Comparison of ENCODE assay signal across 26 mouse cellular contexts in the genomic region with DNA sequence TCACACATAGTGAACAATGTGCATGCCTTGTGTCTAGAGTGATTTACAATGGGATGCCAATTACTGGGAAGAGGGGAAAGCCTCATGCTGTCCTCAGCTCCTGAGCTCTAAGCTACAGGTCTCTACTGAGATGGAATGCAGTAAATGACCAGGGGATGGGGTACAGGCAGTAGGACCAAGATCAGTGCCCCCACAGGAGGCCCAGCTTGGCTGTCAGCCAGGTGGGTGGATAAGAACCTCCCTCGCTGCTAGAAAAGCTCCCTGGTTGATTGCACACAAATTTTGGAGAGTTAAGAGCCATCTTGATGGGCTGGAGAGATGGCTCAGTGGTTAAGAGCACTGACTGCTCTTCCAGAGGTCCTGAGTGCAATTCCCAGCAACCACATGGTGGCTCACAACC.
"Had no signal": no experiment of that assay in that cellular context is flagged by ENCODE, and none has a peak within 500 bp of the region (broad histone marks: within the 10 kb centered on the region; RNA-seq: fewer than 3 reads in every experiment).

No protein-coding gene starts in this region.

- H3K36me3 ChIP-seq: limb, embryonic 10.5 days; limb, embryonic 12.5 days; limb, embryonic 13.5 days; limb, embryonic 15.5 days; liver, embryonic 12.5 days; liver, embryonic 13.5 days; liver, embryonic 15.5 days; lung, embryonic 15.5 days; midbrain, embryonic 10.5 days; midbrain, embryonic 12.5 days; midbrain, embryonic 13.5 days; midbrain, embryonic 15.5 days had no signal

- H3K27ac ChIP-seq: limb, embryonic 10.5 days; limb, embryonic 12.5 days; limb, embryonic 13.5 days; limb, embryonic 15.5 days; liver, embryonic 12.5 days; liver, embryonic 13.5 days; liver, embryonic 14.5 days; liver, embryonic 15.5 days; lung, embryonic 15.5 days; macrophage; midbrain, embryonic 10.5 days; midbrain, embryonic 12.5 days; midbrain, embryonic 13.5 days; midbrain, embryonic 15.5 days had no signal

- DNase-seq: liver; liver, embryonic 13.5 days; liver, postnatal 0 days; lung, adult 18-20 months; lung, adult 2 months; lung, embryonic 14.5 days; lung, postnatal 10 days; lung, postnatal 14 days; lung, postnatal 36 days; lung, postnatal 4 days; midbrain, embryonic 14.5 days had no signal

- H3K27me3 ChIP-seq: limb, embryonic 12.5 days; limb, embryonic 13.5 days; limb, embryonic 15.5 days; liver, embryonic 12.5 days; liver, embryonic 13.5 days; liver, embryonic 15.5 days; lung, embryonic 15.5 days; midbrain, embryonic 15.5 days had no signal

- H3K4me3 ChIP-seq: limb, embryonic 10.5 days; limb, embryonic 12.5 days; limb, embryonic 13.5 days; limb, embryonic 15.5 days; liver, embryonic 12.5 days; liver, embryonic 13.5 days; liver, embryonic 15.5 days; lung, embryonic 15.5 days; megakaryocyte, embryonic 14.5 days; midbrain, embryonic 10.5 days; midbrain, embryonic 12.5 days; midbrain, embryonic 13.5 days; midbrain, embryonic 15.5 days; myocyte had no signal

- H3K4me1 ChIP-seq: limb, embryonic 10.5 days; limb, embryonic 12.5 days; limb, embryonic 13.5 days; limb, embryonic 15.5 days; liver, embryonic 12.5 days; liver, embryonic 13.5 days; lung, embryonic 15.5 days; midbrain, embryonic 10.5 days; midbrain, embryonic 12.5 days; midbrain, embryonic 13.5 days; midbrain, embryonic 15.5 days had no signal

- H3K9me3 ChIP-seq: limb, embryonic 10.5 days; limb, embryonic 12.5 days; limb, embryonic 13.5 days; limb, embryonic 15.5 days; liver, embryonic 12.5 days; liver, embryonic 13.5 days; liver, embryonic 15.5 days; lung, embryonic 15.5 days; megakaryocyte, embryonic 14.5 days; midbrain, embryonic 10.5 days; midbrain, embryonic 12.5 days; midbrain, embryonic 13.5 days; midbrain, embryonic 15.5 days had no signal
